Mouse (Mus musculus): ENCODE results near the gene Phf13. TPM values are rescaled to one million over a fixed set of nuclear protein-coding genes. Genes with fewer than 3 reads are reported as not detected.

Gene Phf13
- polyA plus RNA-seq, 1 experiment from 2014 or later, result 30.1 TPM

GRCm38 (mm10) chr4:152032922-152033321, 36.9 kb upstream of the Phf13 start:
- Histone ChIP-seq H3K9me3 (ENCODE audit: control insufficient read depth, low read length) (no peaks in the 10 kb centered on the region), H3K9ac (ENCODE audit: low read depth, low read length) (no peak overlapping the region), H3K36me3 (ENCODE audit: control insufficient read depth, insufficient read depth, low read length) (no peaks in the 10 kb centered on the region), H3K4me3 (ENCODE audit: low read length) (no peak overlapping the region), H3K4me2 (replicated peaks; ENCODE audit: low read depth, low read length) (no peak overlapping the region), H3K27ac (ENCODE audit: low read depth, low read length) (no peak overlapping the region), H3K27me3 (ENCODE audit: control insufficient read depth, insufficient read depth, low read length) (no peaks in the 10 kb centered on the region), H3K4me1 (ENCODE audit: control insufficient read depth, insufficient read depth, low read length) (peaks cover 5% of the 10 kb centered on the region)
- ATAC-seq (ENCODE audit: low FRiP score, low TSS enrichment), result no peak
- 92% methylated on average over 13 of the region's 13 CpGs for WGBS

- Histone ChIP-seq H3K27me3 (ENCODE audit: control insufficient read depth, insufficient read depth, low read length) (no peaks in the 10 kb centered on the region), H3K4me1 (ENCODE audit: control insufficient read depth, insufficient read depth, low read length) (peaks cover 26% of the 10 kb centered on the region), H3K9me3 (ENCODE audit: control insufficient read depth, low read length) (no peaks in the 10 kb centered on the region), H3K4me2 (replicated peaks; ENCODE audit: low read depth, low read length) (no peak overlapping the region), H3K27ac (ENCODE audit: low read depth, low read length) (no peak overlapping the region), H3K9ac (ENCODE audit: low read depth, low read length) (no peak overlapping the region), H3K4me3 (ENCODE audit: low read length) (no peak overlapping the region), H3K36me3 (ENCODE audit: control insufficient read depth, insufficient read depth, low read length) (0 out of 2 replicates have a peak, but pooled peaks cover 3% of the 10 kb centered on the region)
- no peak for ATAC-seq (ENCODE audit: low FRiP score, low TSS enrichment)
- WGBS, result 67% methylated on average over 4 of the region's 4 CpGs
Measured at GRCm38 (mm10) chr4:152029997-152030396, 33.9 kb upstream of the Phf13 start.

- no peak overlapping the region for H3K4me2 ChIP-seq (replicated peaks; ENCODE audit: low read depth, low read length)
- no peak for ATAC-seq (ENCODE audit: low FRiP score, low TSS enrichment)
- 54% methylated on average over 5 of the region's 5 CpGs for WGBS
Measured at GRCm38 (mm10) chr4:152029087-152029486, 33.0 kb upstream of the Phf13 start.

DNA sequence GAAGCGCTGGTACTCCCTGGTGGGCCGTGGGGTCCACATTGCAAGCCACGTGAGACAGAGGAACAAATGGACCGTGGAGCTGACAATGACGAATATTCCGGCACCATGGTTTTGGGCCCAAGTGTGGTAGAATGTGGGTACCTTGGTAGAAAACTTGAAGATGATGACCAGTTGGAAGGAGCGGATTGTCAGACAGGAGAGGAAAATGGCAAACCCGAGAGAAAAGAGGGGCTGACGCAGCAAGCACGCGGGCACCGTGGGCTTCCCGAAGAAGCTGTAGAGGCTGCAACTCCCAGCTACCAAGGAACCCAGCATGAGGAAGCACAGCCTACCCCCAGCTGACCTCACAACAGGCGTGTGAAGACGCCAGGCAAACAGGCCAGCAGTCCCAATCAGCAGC, 32.4 kb upstream of the Phf13 start:
- Histone ChIP-seq H3K27me3 (ENCODE audit: control insufficient read depth, insufficient read depth, low read length) (no peaks in the 10 kb centered on the region), H3K4me3 (ENCODE audit: low read length) (peak overlapping the region; percentile 79; the same call in 1 of the 2 replicates), H3K27ac (ENCODE audit: low read depth, low read length) (no peak overlapping the region), H3K36me3 (ENCODE audit: control insufficient read depth, insufficient read depth, low read length) (peaks cover 13% of the 10 kb centered on the region), H3K4me1 (ENCODE audit: control insufficient read depth, insufficient read depth, low read length) (peaks cover 27% of the 10 kb centered on the region), H3K4me2 (replicated peaks; ENCODE audit: low read depth, low read length) (peak overlapping the region; percentile 92), H3K9me3 (ENCODE audit: control insufficient read depth, low read length) (no peaks in the 10 kb centered on the region), H3K9ac (ENCODE audit: low read depth, low read length) (peak overlapping the region; percentile 60)
- ATAC-seq (ENCODE audit: low FRiP score, low TSS enrichment), result no peak
- WGBS, result 62% methylated on average over 15 of the region's 15 CpGs

More at GRCm38 (mm10) chr4:152029087-152029486, 33.0 kb upstream of the Phf13 start:
- Histone ChIP-seq H3K4me1 (ENCODE audit: control insufficient read depth, insufficient read depth, low read length) (peaks cover 27% of the 10 kb centered on the region), H3K36me3 (ENCODE audit: control insufficient read depth, insufficient read depth, low read length) (peaks cover 9% of the 10 kb centered on the region; the same call in 1 of the 2 replicates), H3K27ac (ENCODE audit: low read depth, low read length) (no peak overlapping the region), H3K9me3 (ENCODE audit: control insufficient read depth, low read length) (no peaks in the 10 kb centered on the region), H3K9ac (ENCODE audit: low read depth, low read length) (no peak overlapping the region), H3K27me3 (ENCODE audit: control insufficient read depth, insufficient read depth, low read length) (no peaks in the 10 kb centered on the region), H3K4me3 (ENCODE audit: low read length) (no peak overlapping the region)

DNA sequence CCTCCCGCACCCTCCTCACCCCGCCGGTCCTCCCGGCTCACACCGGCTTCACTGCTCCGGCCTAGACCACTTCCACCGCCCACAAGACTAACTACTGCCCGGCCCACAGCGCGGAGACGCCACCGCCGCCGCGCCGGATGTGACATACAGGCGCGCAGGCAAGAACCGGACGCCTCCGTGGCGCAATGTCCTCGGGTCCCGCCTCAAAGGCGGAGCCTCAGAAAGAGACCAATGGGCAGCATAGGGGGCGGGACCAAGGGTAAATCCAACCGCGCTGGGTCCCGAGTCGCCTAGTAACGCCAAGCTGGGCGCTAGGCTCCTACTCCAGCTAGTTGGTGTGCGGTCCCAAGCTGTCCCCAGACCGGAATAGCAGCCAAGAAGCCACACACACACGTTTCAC, 31.5 kb upstream of the Phf13 start, which contains the start of gene Zbtb48:
Zbtb48 (minus strand) TSS at position 148 of the 400 bp plus-strand sequence.
- 0% methylated on average over 34 of the region's 35 CpGs for WGBS

GRCm38 (mm10) chr4:152026751-152027508, 30.9 kb upstream of the Phf13 start:
- H3K36me3 ChIP-seq (ENCODE audit: control insufficient read depth, insufficient read depth, low read length), result peaks cover 28% of the 10 kb centered on the region
- H3K9me3 ChIP-seq (ENCODE audit: control insufficient read depth, low read length), result no peaks in the 10 kb centered on the region
- ATAC-seq (ENCODE audit: low FRiP score, low TSS enrichment), result peak; percentile 65
- H3K27ac ChIP-seq (ENCODE audit: low read depth, low read length), result peak overlapping the region; percentile 44; the same call in 1 of the 2 replicates
- H3K4me3 ChIP-seq (ENCODE audit: low read length), result peak overlapping the region; percentile 79
- WGBS, result 1% methylated on average over 39 of the region's 41 CpGs
- H3K4me1 ChIP-seq (ENCODE audit: control insufficient read depth, insufficient read depth, low read length), result peaks cover 27% of the 10 kb centered on the region
- H3K4me2 ChIP-seq (replicated peaks; ENCODE audit: low read depth, low read length), result peak overlapping the region; percentile 92
- H3K27me3 ChIP-seq (ENCODE audit: control insufficient read depth, insufficient read depth, low read length), result no peaks in the 10 kb centered on the region
- H3K9ac ChIP-seq (ENCODE audit: low read depth, low read length), result peak overlapping the region; percentile 70

More for the DNA sequence above, 31.5 kb upstream of the Phf13 start, which contains the start of gene Zbtb48:
- ATAC-seq (ENCODE audit: low FRiP score, low TSS enrichment), result peak; percentile 96
- Histone ChIP-seq H3K4me1 (ENCODE audit: control insufficient read depth, insufficient read depth, low read length) (peaks cover 27% of the 10 kb centered on the region), H3K9me3 (ENCODE audit: control insufficient read depth, low read length) (no peaks in the 10 kb centered on the region), H3K4me2 (replicated peaks; ENCODE audit: low read depth, low read length) (peak within 1 kb of the TSS; percentile 92), H3K9ac (ENCODE audit: low read depth, low read length) (peak within 1 kb of the TSS; percentile 70), H3K4me3 (ENCODE audit: low read length) (peak within 1 kb of the TSS; percentile 79), H3K27ac (ENCODE audit: low read depth, low read length) (peak within 1 kb of the TSS; percentile 44; the same call in 1 of the 2 replicates), H3K36me3 (ENCODE audit: control insufficient read depth, insufficient read depth, low read length) (peaks cover 22% of the 10 kb centered on the region), H3K27me3 (ENCODE audit: control insufficient read depth, insufficient read depth, low read length) (no peaks in the 10 kb centered on the region)

GRCm38 (mm10) chr4:152024525-152024924, 28.5 kb upstream of the Phf13 start:
- Histone ChIP-seq H3K9me3 (ENCODE audit: control insufficient read depth, low read length) (no peaks in the 10 kb centered on the region), H3K4me3 (ENCODE audit: low read length) (no peak overlapping the region), H3K27ac (ENCODE audit: low read depth, low read length) (no peak overlapping the region), H3K9ac (ENCODE audit: low read depth, low read length) (no peak overlapping the region), H3K4me2 (replicated peaks; ENCODE audit: low read depth, low read length) (no peak overlapping the region), H3K27me3 (ENCODE audit: control insufficient read depth, insufficient read depth, low read length) (no peaks in the 10 kb centered on the region), H3K4me1 (ENCODE audit: control insufficient read depth, insufficient read depth, low read length) (peaks cover 27% of the 10 kb centered on the region), H3K36me3 (ENCODE audit: control insufficient read depth, insufficient read depth, low read length) (peaks cover 52% of the 10 kb centered on the region)
- ATAC-seq (ENCODE audit: low FRiP score, low TSS enrichment), result no peak
- WGBS, result 93% methylated on average over 11 of the region's 11 CpGs

- Histone ChIP-seq H3K9ac (ENCODE audit: low read depth, low read length) (no peak overlapping the region), H3K9me3 (ENCODE audit: control insufficient read depth, low read length) (no peaks in the 10 kb centered on the region), H3K4me3 (ENCODE audit: low read length) (no peak overlapping the region), H3K27me3 (ENCODE audit: control insufficient read depth, insufficient read depth, low read length) (no peaks in the 10 kb centered on the region), H3K27ac (ENCODE audit: low read depth, low read length) (no peak overlapping the region), H3K4me2 (replicated peaks; ENCODE audit: low read depth, low read length) (no peak overlapping the region), H3K4me1 (ENCODE audit: control insufficient read depth, insufficient read depth, low read length) (peaks cover 21% of the 10 kb centered on the region), H3K36me3 (ENCODE audit: control insufficient read depth, insufficient read depth, low read length) (peaks cover 70% of the 10 kb centered on the region)
- ATAC-seq (ENCODE audit: low FRiP score, low TSS enrichment), result no peak
- 89% methylated on average over 8 of the region's 8 CpGs for WGBS
Measured at GRCm38 (mm10) chr4:152022506-152022905, 26.4 kb upstream of the Phf13 start.

DNA sequence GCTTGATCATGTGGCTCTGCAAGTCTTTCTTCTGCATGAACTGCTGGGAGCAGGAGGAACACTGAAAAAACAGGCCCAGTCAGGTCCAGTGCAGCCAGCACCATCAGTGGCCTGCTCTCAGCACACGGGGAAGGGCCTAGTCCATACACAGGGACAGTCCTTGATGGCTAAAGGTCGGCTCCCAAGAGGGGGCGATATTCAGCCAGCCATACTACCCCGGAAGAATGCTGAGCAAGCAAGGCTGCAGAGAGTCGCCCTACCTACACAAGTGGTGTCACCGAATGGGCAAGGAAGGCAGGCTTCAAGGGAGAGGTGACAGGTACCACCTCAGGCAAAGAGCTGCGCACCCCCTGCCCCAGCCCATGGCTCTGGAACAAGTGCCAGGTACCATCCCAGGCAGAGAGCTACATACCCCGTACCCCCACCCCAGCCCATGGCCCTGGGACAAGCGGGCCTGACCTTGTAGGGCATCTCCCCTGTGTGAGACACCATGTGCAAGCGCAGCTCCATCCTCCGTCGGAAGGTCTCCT, 25.6 kb upstream of the Phf13 start:
- Histone ChIP-seq H3K4me3 (ENCODE audit: low read length) (no peak overlapping the region), H3K4me2 (replicated peaks; ENCODE audit: low read depth, low read length) (no peak overlapping the region), H3K9ac (ENCODE audit: low read depth, low read length) (no peak overlapping the region), H3K36me3 (ENCODE audit: control insufficient read depth, insufficient read depth, low read length) (peaks cover 73% of the 10 kb centered on the region), H3K9me3 (ENCODE audit: control insufficient read depth, low read length) (no peaks in the 10 kb centered on the region), H3K27me3 (ENCODE audit: control insufficient read depth, insufficient read depth, low read length) (no peaks in the 10 kb centered on the region), H3K4me1 (ENCODE audit: control insufficient read depth, insufficient read depth, low read length) (peaks cover 17% of the 10 kb centered on the region), H3K27ac (ENCODE audit: low read depth, low read length) (no peak overlapping the region)
- 76% methylated on average over 12 of the region's 12 CpGs for WGBS
- ATAC-seq (ENCODE audit: low FRiP score, low TSS enrichment), result no peak
